Mouse (Mus musculus): ENCODE data around the gene Fam155a. TPM values are rescaled to one million over a fixed set of nuclear protein-coding genes. Genes with fewer than 3 reads are reported as not detected.
A peak's percentile ranks its signal among the peaks of the same experiment; 100 is the strongest.

The Fam155a gene
- polyA plus RNA-seq, 1 experiment from 2014 or later = 31.5 TPM

- ATAC-seq = peak; percentile 70
- Histone ChIP-seq H3K4me2 (ENCODE audit: low read length) (peak overlapping the region; percentile 16; the same call in 1 of the 2 replicates), H3K4me3 (ENCODE audit: low read depth, low read length) (no peak overlapping the region), H3K27ac (ENCODE audit: low read length) (peak overlapping the region; percentile 37; the same call in 1 of the 2 replicates), H3K27me3 (ENCODE audit: control insufficient read depth, insufficient read depth, low read depth, low read length) (no peaks in the 10 kb centered on the region), H3K9me3 (replicated peaks; ENCODE audit: control insufficient read depth, low read length, poor library complexity, severe bottlenecking) (no peaks in the 10 kb centered on the region), H3K4me1 (ENCODE audit: control insufficient read depth, insufficient read depth, low read length) (peaks cover 22% of the 10 kb centered on the region), H3K36me3 (ENCODE audit: control insufficient read depth, insufficient read depth, low read length) (no peaks in the 10 kb centered on the region), H3K9ac (ENCODE audit: low read depth, low read length) (0 out of 2 replicates have a peak overlapping the region, but pooled peaks have one; percentile 25)
- WGBS = 15% methylated on average over 6 of the region's 6 CpGs
Observed at GRCm38 (mm10) chr8:9335933-9336303, 435.0 kb downstream of the Fam155a start.

GRCm38 (mm10) chr8:9335285-9335932, 435.6 kb downstream of the Fam155a start:
- no peaks in the 10 kb centered on the region for H3K9me3 ChIP-seq (replicated peaks; ENCODE audit: control insufficient read depth, low read length, poor library complexity, severe bottlenecking)
- H3K4me2 ChIP-seq (ENCODE audit: low read length) = no peak overlapping the region
- H3K4me1 ChIP-seq (ENCODE audit: control insufficient read depth, insufficient read depth, low read length) = peaks cover 22% of the 10 kb centered on the region
- no peaks in the 10 kb centered on the region for H3K36me3 ChIP-seq (ENCODE audit: control insufficient read depth, insufficient read depth, low read length)
- no peaks in the 10 kb centered on the region for H3K27me3 ChIP-seq (ENCODE audit: control insufficient read depth, insufficient read depth, low read depth, low read length)
- 0 out of 2 replicates have a peak overlapping the region, but pooled peaks have one; percentile 25 for H3K9ac ChIP-seq (ENCODE audit: low read depth, low read length)
- 27% methylated on average over 10 of the region's 10 CpGs for WGBS
- H3K4me3 ChIP-seq (ENCODE audit: low read depth, low read length) = no peak overlapping the region
- H3K27ac ChIP-seq (ENCODE audit: low read length) = peak overlapping the region; percentile 37; the same call in 1 of the 2 replicates
- peak; percentile 16; the same call in 1 of the 2 replicates for ATAC-seq

GRCm38 (mm10) chr8:9332766-9333165, 438.2 kb downstream of the Fam155a start:
- no peak overlapping the region for H3K9ac ChIP-seq (ENCODE audit: low read depth, low read length)
- no peak for ATAC-seq
- no peak overlapping the region for H3K4me3 ChIP-seq (ENCODE audit: low read depth, low read length)
- H3K4me2 ChIP-seq (ENCODE audit: low read length) = no peak overlapping the region
- H3K27ac ChIP-seq (ENCODE audit: low read length) = no peak overlapping the region
- H3K9me3 ChIP-seq (replicated peaks; ENCODE audit: control insufficient read depth, low read length, poor library complexity, severe bottlenecking) = no peaks in the 10 kb centered on the region
- H3K36me3 ChIP-seq (ENCODE audit: control insufficient read depth, insufficient read depth, low read length) = no peaks in the 10 kb centered on the region
- peaks cover 26% of the 10 kb centered on the region for H3K4me1 ChIP-seq (ENCODE audit: control insufficient read depth, insufficient read depth, low read length)
- WGBS = 90% methylated on average over 2 of the region's 2 CpGs
- H3K27me3 ChIP-seq (ENCODE audit: control insufficient read depth, insufficient read depth, low read depth, low read length) = no peaks in the 10 kb centered on the region

- Histone ChIP-seq H3K27ac (ENCODE audit: low read length) (no peak overlapping the region), H3K4me2 (ENCODE audit: low read length) (no peak overlapping the region), H3K4me1 (ENCODE audit: control insufficient read depth, insufficient read depth, low read length) (no peaks in the 10 kb centered on the region), H3K9ac (ENCODE audit: low read depth, low read length) (no peak overlapping the region), H3K4me3 (ENCODE audit: low read depth, low read length) (no peak overlapping the region), H3K27me3 (ENCODE audit: control insufficient read depth, insufficient read depth, low read depth, low read length) (no peaks in the 10 kb centered on the region), H3K36me3 (ENCODE audit: control insufficient read depth, insufficient read depth, low read length) (no peaks in the 10 kb centered on the region), H3K9me3 (replicated peaks; ENCODE audit: control insufficient read depth, low read length, poor library complexity, severe bottlenecking) (no peaks in the 10 kb centered on the region)
- WGBS = 38% methylated on average over 8 of the region's 8 CpGs
- no peak for ATAC-seq
Observed at GRCm38 (mm10) chr8:9309456-9309855, 461.5 kb downstream of the Fam155a start.

- H3K27ac ChIP-seq (ENCODE audit: low read length) = no peak overlapping the region
- no peaks in the 10 kb centered on the region for H3K9me3 ChIP-seq (replicated peaks; ENCODE audit: control insufficient read depth, low read length, poor library complexity, severe bottlenecking)
- 55% methylated on average over 6 of the region's 6 CpGs for WGBS
- no peak overlapping the region for H3K4me2 ChIP-seq (ENCODE audit: low read length)
- no peaks in the 10 kb centered on the region for H3K27me3 ChIP-seq (ENCODE audit: control insufficient read depth, insufficient read depth, low read depth, low read length)
- ATAC-seq = peak; percentile 67
- H3K4me3 ChIP-seq (ENCODE audit: low read depth, low read length) = no peak overlapping the region
- H3K4me1 ChIP-seq (ENCODE audit: control insufficient read depth, insufficient read depth, low read length) = peaks cover 2% of the 10 kb centered on the region; the same call in 1 of the 2 replicates
- H3K36me3 ChIP-seq (ENCODE audit: control insufficient read depth, insufficient read depth, low read length) = no peaks in the 10 kb centered on the region
- H3K9ac ChIP-seq (ENCODE audit: low read depth, low read length) = no peak overlapping the region
Observed at GRCm38 (mm10) chr8:9303526-9304135, 467.3 kb downstream of the Fam155a start.

GRCm38 (mm10) chr8:9295046-9295445, 475.9 kb downstream of the Fam155a start:
- 89% methylated on average over 2 of the region's 2 CpGs for WGBS
- Histone ChIP-seq H3K4me3 (ENCODE audit: low read depth, low read length) (no peak overlapping the region), H3K4me1 (ENCODE audit: control insufficient read depth, insufficient read depth, low read length) (no peaks in the 10 kb centered on the region), H3K27ac (ENCODE audit: low read length) (no peak overlapping the region), H3K9ac (ENCODE audit: low read depth, low read length) (no peak overlapping the region), H3K9me3 (replicated peaks; ENCODE audit: control insufficient read depth, low read length, poor library complexity, severe bottlenecking) (no peaks in the 10 kb centered on the region), H3K27me3 (ENCODE audit: control insufficient read depth, insufficient read depth, low read depth, low read length) (no peaks in the 10 kb centered on the region), H3K36me3 (ENCODE audit: control insufficient read depth, insufficient read depth, low read length) (no peaks in the 10 kb centered on the region), H3K4me2 (ENCODE audit: low read length) (no peak overlapping the region)
- ATAC-seq = no peak

GRCm38 (mm10) chr8:9292532-9292931, 478.4 kb downstream of the Fam155a start:
- H3K9me3 ChIP-seq (replicated peaks; ENCODE audit: control insufficient read depth, low read length, poor library complexity, severe bottlenecking) = no peaks in the 10 kb centered on the region
- H3K36me3 ChIP-seq (ENCODE audit: control insufficient read depth, insufficient read depth, low read length) = no peaks in the 10 kb centered on the region
- no peak overlapping the region for H3K4me2 ChIP-seq (ENCODE audit: low read length)
- H3K9ac ChIP-seq (ENCODE audit: low read depth, low read length) = no peak overlapping the region
- no peak for ATAC-seq
- no peaks in the 10 kb centered on the region for H3K4me1 ChIP-seq (ENCODE audit: control insufficient read depth, insufficient read depth, low read length)
- no peak overlapping the region for H3K27ac ChIP-seq (ENCODE audit: low read length)
- no peak overlapping the region for H3K4me3 ChIP-seq (ENCODE audit: low read depth, low read length)
- WGBS = 58% methylated on average over 2 of the region's 2 CpGs
- H3K27me3 ChIP-seq (ENCODE audit: control insufficient read depth, insufficient read depth, low read depth, low read length) = no peaks in the 10 kb centered on the region

- H3K4me2 ChIP-seq (ENCODE audit: low read length) = no peak overlapping the region
- H3K36me3 ChIP-seq (ENCODE audit: control insufficient read depth, insufficient read depth, low read length) = no peaks in the 10 kb centered on the region
- no peaks in the 10 kb centered on the region for H3K4me1 ChIP-seq (ENCODE audit: control insufficient read depth, insufficient read depth, low read length)
- WGBS = 13% methylated on average over 8 of the region's 8 CpGs
- no peak overlapping the region for H3K27ac ChIP-seq (ENCODE audit: low read length)
- no peak overlapping the region for H3K9ac ChIP-seq (ENCODE audit: low read depth, low read length)
- H3K4me3 ChIP-seq (ENCODE audit: low read depth, low read length) = no peak overlapping the region
- no peaks in the 10 kb centered on the region for H3K27me3 ChIP-seq (ENCODE audit: control insufficient read depth, insufficient read depth, low read depth, low read length)
- H3K9me3 ChIP-seq (replicated peaks; ENCODE audit: control insufficient read depth, low read length, poor library complexity, severe bottlenecking) = no peaks in the 10 kb centered on the region
- ATAC-seq = no peak
Observed at GRCm38 (mm10) chr8:9288015-9288729, 482.8 kb downstream of the Fam155a start.

GRCm38 (mm10) chr8:9274117-9274516, 496.8 kb downstream of the Fam155a start:
- Histone ChIP-seq H3K9ac (ENCODE audit: low read depth, low read length) (no peak overlapping the region), H3K27ac (ENCODE audit: low read length) (no peak overlapping the region), H3K4me3 (ENCODE audit: low read depth, low read length) (no peak overlapping the region), H3K36me3 (ENCODE audit: control insufficient read depth, insufficient read depth, low read length) (no peaks in the 10 kb centered on the region), H3K27me3 (ENCODE audit: control insufficient read depth, insufficient read depth, low read depth, low read length) (no peaks in the 10 kb centered on the region), H3K4me2 (ENCODE audit: low read length) (no peak overlapping the region), H3K4me1 (ENCODE audit: control insufficient read depth, insufficient read depth, low read length) (0 out of 2 replicates have a peak, but pooled peaks cover 3% of the 10 kb centered on the region), H3K9me3 (replicated peaks; ENCODE audit: control insufficient read depth, low read length, poor library complexity, severe bottlenecking) (no peaks in the 10 kb centered on the region)
- ATAC-seq = no peak
- 64% methylated on average over 8 of the region's 8 CpGs for WGBS

All from midbrain, embryonic 16.5 days (tissue).